Mouse (Mus musculus) heart, postnatal 0 days (tissue): ENCODE data around the gene Jun. TPM values are rescaled to one million over a fixed set of nuclear protein-coding genes. Genes with fewer than 3 reads are reported as not detected.

Experiments
- ATAC-seq: fragments of 200-750 bp; cut with Nextera tagmentation; 2 replicates; pipeline ENCODE4 v1.8.0; 2017; ENCODE audit warnings: low read depth, moderate number of reproducible peaks, moderate library complexity; ENCODE audit not compliant: insufficient read depth
- DNase-seq: peaks from one replicate; pipeline ENCODE4 v3.0.0-alpha.2; 2016; ENCODE audit warnings: low spot score
- H3K27ac ChIP-seq: fragments of 300-500 bp; sonication (generic); 2 replicates; pipeline ENCODE4 v1.5.1; 2014; ENCODE audit warnings: low read depth, mild to moderate bottlenecking
- H3K27me3 ChIP-seq: fragments of 300-500 bp; sonication (generic); 2 replicates; pipeline ENCODE4 v1.6.1; 2014; ENCODE audit warnings: low read length, mixed read lengths; ENCODE audit not compliant: control insufficient read depth, insufficient read depth
- H3K36me3 ChIP-seq: fragments of 300-500 bp; sonication (generic); replicated peaks from 2 replicates; pipeline ENCODE4 v1.6.1; 2014; ENCODE audit warnings: low read length, mixed read lengths; ENCODE audit not compliant: control insufficient read depth, insufficient read depth
- H3K4me1 ChIP-seq: fragments of 300-500 bp; sonication (generic); 2 replicates; pipeline ENCODE4 v1.6.1; 2014; ENCODE audit warnings: antibody characterized with exemption; ENCODE audit not compliant: control insufficient read depth, insufficient read depth
- H3K4me2 ChIP-seq: fragments of 300-500 bp; sonication (generic); 2 replicates; pipeline ENCODE4 v1.6.1; 2014; ENCODE audit warnings: low read depth, mild to moderate bottlenecking, low read length, moderate library complexity
- H3K4me3 ChIP-seq: fragments of 300-500 bp; sonication (generic); 2 replicates; pipeline ENCODE4 v1.5.1; 2014; ENCODE audit warnings: low read depth, low read length
- H3K9ac ChIP-seq: fragments of 300-500 bp; sonication (generic); replicated peaks from 2 replicates; pipeline ENCODE4 v1.6.1; 2014; ENCODE audit warnings: low read depth, low read length, mixed read lengths
- H3K9me3 ChIP-seq: fragments of 300-500 bp; sonication (generic); replicated peaks from 2 replicates; pipeline ENCODE4 v1.6.1; 2016; ENCODE audit warnings: low read length; ENCODE audit not compliant: control insufficient read depth
- CTCF ChIP-seq: IDR thresholded peaks from 2 replicates; pipeline ENCODE4 v1.5.1; 2016; ENCODE audit warnings: antibody characterized with exemption, control low read depth, low read depth
- EP300 ChIP-seq: IDR thresholded peaks from 2 replicates; pipeline ENCODE4 v1.6.1; 2016; ENCODE audit warnings: antibody characterized with exemption, low read depth
- WGBS: fragments of 180-500 bp; shearing (Covaris S2); extraction: QIAGEN DNeasy Blood & Tissue Kit; methylation state at CpG from one replicate; pipeline ENCODE4 v1.1.7; 2014; 5-methylcytosine and 5-hydroxymethylcytosine counted together
- polyA plus RNA-seq: library from polyadenylated mRNA; unstranded; fragments of >200 nt; fragmentation: Nextera tagmentation; extraction: Ambion mirVana; gene quantifications from 2 replicates; pipeline ENCODE4 v1.2.1, GENCODE M21; 2015
- total RNA-seq: library from RNA; depleted of rRNA; stranded (reverse); fragments of >200 nt; gene quantifications from 2 replicates; pipeline ENCODE4 v1.2.3, GENCODE M21; 2014; ENCODE audit warnings: low replicate concordance; rRNA removed

Gene Jun
- total and polyA plus RNA-seq, 2 experiments from 2014 or later: 74.1 to 111 TPM

- DNase-seq (no peak), ATAC-seq (no peak)
- 59% methylated on average over 6 of the region's 6 CpGs for WGBS
- Histone ChIP-seq H3K4me3 (no peak overlapping the region), H3K9ac (no peak overlapping the region), H3K9me3 (no peaks in the 10 kb centered on the region), H3K36me3 (no peaks in the 10 kb centered on the region), H3K27me3 (no peaks in the 10 kb centered on the region), H3K27ac (no peak overlapping the region), H3K4me1 (no peaks in the 10 kb centered on the region), H3K4me2 (no peak overlapping the region)
- TF ChIP-seq EP300: no peak
- TF ChIP-seq CTCF: no peak
Measured at GRCm38 (mm10) chr4:95001043-95001775, 50.8 kb downstream of the Jun start.

GRCm38 (mm10) chr4:95000147-95000546 is 51.9 kb downstream of the Jun start:
- WGBS: 78% methylated on average over 1 of the region's 1 CpGs
- ATAC-seq: no peak

GRCm38 (mm10) chr4:94999249-94999648 is 52.8 kb downstream of the Jun start:
- ATAC-seq (no peak), DNase-seq (no peak)
- Histone ChIP-seq H3K9ac (no peak overlapping the region), H3K4me2 (no peak overlapping the region), H3K4me1 (no peaks in the 10 kb centered on the region), H3K4me3 (no peak overlapping the region), H3K36me3 (no peaks in the 10 kb centered on the region), H3K27ac (no peak overlapping the region), H3K9me3 (no peaks in the 10 kb centered on the region), H3K27me3 (no peaks in the 10 kb centered on the region)
- WGBS: 45% methylated on average over 3 of the region's 3 CpGs
- TF ChIP-seq EP300 (no peak), CTCF (peak; percentile 32; the same call in 1 of the 2 replicates)

More at GRCm38 (mm10) chr4:95000147-95000546, 51.9 kb downstream of the Jun start:
- Histone ChIP-seq H3K4me3 (no peak overlapping the region), H3K9me3 (no peaks in the 10 kb centered on the region), H3K4me2 (no peak overlapping the region), H3K27me3 (no peaks in the 10 kb centered on the region), H3K36me3 (no peaks in the 10 kb centered on the region), H3K27ac (no peak overlapping the region), H3K9ac (no peak overlapping the region), H3K4me1 (no peaks in the 10 kb centered on the region)
- no peak for DNase-seq
- TF ChIP-seq CTCF (no peak), EP300 (no peak)

Other genes with a start within 250 kb of the Jun start
- not detected in 2 replicates for gene Eqtn, start 123.4 kb downstream of the Jun start, total RNA-seq
- 0.16 TPM in 1 of 2 replicates, not detected in the other for gene Eqtn, start 123.4 kb downstream of the Jun start, polyA plus RNA-seq
- gene Mysm1, start 73.1 kb downstream of the Jun start, total RNA-seq: 9.0 and 11.1 TPM in 2 replicates
- 12.3 and 13.7 TPM in 2 replicates for gene Mysm1, start 73.1 kb downstream of the Jun start, polyA plus RNA-seq